Mouse (Mus musculus): Measurements from ENCODE around the gene F11r. TPM values are rescaled to one million over a fixed set of nuclear protein-coding genes. Genes with fewer than 3 reads are reported as not detected.

Gene F11r
- 78.9 and 98.4 TPM in 2 replicates for polyA plus RNA-seq (2012; rRNA removed)

DNA sequence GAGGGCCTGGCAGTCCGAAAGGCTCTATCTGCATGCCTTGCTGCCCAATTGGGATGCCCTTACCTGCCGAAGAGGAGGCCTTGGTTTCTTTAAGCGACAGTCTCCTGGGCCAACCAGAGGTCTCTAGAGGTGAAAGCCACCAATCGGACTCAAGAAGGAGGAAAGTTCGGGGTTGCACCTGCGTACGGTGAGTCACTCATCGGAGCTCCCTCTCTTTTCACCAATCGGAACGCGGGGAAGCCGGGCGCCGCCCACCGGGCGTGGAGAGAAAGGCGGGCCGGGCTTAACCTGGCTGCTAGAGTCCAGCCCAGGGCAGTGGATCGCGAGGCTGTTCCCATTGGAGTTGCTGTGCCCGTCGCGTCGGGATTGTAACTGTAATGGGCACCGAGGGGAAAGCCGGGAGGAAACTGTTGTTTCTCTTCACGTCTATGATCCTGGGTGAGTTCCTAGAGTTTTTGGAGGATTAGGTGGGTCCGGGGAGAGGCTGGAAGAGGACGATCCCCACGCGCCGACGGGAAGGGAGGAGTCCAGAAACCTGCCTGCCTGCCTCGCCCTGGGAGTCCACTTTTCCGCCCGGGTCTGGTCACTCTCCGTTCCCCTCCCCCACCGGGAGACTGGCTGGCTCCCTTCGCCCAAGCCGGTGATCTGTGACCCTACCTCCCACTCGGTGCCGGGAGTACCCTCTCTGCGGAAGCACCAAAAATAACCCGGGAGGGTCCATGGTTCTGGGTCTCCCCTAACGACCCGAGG, at the start of gene F11r:
F11r (plus strand) TSS at position 272 of the 750 bp plus-strand sequence.
- DNase-seq (ENCODE audit: low read depth) = peak; percentile 90

DNA sequence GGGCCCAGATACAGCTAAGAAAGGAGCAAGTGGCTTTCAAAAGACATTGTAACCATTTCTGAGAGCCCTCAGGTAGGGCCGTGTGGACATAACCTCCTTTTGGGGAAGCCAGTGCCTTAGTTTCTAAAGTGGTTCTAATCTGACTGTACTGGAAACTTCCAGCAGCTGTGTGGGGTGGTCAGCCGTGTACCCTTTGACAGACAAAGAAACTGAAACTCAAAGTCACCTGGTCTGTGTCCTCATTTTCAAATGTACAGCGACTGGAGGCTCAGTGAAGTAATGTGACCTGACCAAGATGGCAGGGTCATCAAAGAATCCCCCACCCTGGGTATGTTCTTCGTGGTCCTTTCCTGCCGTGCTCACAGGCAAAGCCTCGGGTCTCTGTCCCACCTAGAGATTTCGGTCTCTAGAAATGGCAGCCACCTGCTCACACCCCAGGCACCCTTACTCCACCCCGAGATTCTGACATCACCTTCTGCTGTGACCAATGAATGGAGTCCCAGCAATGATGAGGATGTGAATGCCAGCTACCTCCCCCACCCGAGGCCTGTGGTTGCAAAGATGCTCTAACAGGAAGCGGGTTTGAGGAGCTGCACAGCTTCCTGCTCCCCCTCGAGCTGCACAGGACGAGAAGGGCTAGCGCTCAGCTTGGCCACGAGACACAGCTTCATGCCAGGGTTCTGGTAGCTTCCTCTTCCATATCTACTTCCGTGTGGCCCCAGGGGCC, 48.8 kb upstream of the F11r start, which contains the start of gene Arhgap30:
Arhgap30 (plus strand) TSS at position 579 of the 727 bp plus-strand sequence.
- no peak for DNase-seq (ENCODE audit: low read depth)

DNA sequence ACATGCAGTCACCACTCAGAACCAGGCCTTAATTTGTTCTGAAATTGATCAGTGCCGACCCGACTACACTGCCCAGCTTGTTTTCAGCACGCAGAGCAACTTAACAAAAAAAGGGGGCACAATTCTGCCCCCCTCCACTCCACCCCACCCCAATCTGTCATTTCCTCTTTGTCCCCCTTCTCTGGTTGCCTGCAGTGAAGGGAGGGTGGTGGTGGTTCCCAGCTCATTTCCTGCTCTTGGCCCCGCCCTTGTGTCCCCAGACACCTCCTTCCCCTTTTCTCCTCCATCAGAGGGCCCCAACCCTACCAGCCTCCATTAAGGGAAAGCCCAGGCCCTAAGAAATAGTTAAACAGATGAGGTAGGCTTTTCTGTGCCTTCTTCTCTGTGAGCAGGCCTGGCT, 47.2 kb upstream of the F11r start:
- no peak for DNase-seq (ENCODE audit: low read depth)

DNA sequence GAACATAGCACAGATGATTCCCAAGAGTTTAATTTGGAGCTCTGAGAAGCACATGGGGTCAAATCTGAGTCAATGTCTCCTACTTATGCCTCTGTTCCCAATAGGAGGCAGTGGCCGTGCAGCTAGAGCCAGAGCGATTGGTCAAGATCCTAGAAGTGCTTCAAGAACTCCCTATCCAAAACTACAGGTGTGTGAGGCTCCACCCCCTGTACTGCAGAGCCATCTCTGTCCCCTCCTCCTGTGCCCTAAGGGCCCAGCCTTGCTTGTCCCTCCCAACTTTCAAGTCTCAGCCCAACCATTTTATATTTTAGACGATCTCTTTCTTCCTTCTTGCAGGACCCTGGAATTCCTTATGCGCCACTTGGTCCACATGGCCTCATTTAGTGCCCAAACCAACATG, 35.5 kb upstream of the F11r start:
- DNase-seq (ENCODE audit: low read depth) = no peak

DNA sequence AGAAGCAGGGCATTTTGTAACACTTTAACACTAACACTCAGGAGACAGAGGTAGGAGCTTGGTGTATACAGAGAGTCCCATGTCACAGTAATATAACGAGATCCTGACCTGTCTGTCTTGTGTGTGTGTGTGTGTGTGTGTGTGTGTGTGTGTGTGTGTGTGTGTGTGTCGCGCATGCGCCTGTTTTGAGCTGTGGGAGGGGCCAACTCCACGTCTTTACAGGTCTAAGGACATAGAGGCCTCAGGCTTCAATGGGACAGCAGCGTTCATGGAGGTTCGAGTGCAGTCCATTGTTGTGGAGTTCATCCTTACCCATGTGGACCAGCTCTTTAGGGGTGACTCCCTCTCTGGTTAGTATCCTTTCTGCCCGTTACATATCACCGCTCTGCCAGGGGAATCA, 34.3 kb upstream of the F11r start:
- no peak for DNase-seq (ENCODE audit: low read depth)

DNA sequence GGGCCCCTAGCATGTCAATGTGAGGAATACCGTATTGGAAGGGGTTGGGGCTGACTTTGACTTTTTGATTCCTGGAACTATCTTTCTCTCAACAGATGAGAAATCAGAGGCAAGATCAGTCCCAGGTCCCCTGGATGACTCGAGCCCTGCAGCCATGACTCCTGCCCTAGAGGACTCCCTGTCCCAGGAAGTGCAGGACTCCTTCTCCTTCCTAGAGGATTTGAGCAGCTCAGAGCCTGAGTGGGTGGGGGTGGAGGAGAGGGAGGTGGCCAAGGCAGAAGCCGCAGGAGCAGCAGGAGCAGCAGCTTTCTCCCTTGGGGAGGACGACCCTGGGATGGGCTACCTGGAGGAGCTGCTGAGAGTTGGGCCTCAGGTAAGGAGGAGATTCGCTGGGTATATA, 30.1 kb upstream of the F11r start:
- no peak for DNase-seq (ENCODE audit: low read depth)

DNA sequence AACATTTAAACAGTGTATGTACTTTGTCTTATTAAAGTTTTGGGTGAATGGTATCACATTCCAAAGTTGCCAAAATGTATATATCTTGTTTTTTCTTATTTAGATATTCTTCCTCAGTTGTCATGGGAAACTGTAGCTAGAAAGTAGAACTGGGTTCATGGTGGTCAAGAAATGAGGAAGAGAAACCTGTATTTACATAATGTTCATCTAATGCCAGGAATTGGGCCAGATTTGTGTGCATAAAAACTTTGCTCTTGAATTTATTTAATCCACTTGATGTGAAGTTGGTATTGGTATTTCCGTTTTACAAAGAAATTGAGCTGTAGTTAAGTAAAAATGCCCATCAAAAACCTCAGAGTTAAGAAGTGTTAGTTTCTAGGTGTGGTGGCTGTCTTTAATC, 27.1 kb upstream of the F11r start:
- no peak for DNase-seq (ENCODE audit: low read depth)

DNA sequence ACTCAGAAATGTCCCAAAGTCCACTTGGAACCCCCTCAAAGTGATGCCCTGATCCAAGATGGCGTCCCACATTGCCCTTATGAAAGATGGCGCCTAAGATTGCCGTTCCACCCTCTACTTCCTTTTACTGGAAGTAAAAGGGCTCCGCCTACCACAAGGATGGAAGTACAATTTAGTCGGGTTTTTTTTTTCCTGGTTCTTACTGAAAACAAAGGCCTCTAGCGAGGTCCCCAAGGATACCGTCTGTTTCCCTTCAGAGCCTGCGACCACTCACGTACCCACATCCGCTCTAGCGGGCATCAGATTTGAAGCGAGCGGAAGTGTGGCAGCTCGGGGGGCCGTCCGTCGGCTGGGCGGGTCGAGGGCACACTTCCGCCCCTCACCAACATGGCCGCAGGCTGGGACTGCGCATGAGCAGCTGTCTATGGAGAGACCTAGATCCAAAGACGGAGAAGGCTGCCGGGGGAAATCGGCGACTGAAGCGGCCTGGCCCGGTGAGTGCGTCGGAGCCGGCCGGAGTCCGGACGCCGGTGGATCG, 26.3 kb upstream of the F11r start, which contains the start of gene Usf1:
Usf1 (plus strand) TSS at position 367 of the 538 bp plus-strand sequence.
- peak; percentile 65 for DNase-seq (ENCODE audit: low read depth)

DNA sequence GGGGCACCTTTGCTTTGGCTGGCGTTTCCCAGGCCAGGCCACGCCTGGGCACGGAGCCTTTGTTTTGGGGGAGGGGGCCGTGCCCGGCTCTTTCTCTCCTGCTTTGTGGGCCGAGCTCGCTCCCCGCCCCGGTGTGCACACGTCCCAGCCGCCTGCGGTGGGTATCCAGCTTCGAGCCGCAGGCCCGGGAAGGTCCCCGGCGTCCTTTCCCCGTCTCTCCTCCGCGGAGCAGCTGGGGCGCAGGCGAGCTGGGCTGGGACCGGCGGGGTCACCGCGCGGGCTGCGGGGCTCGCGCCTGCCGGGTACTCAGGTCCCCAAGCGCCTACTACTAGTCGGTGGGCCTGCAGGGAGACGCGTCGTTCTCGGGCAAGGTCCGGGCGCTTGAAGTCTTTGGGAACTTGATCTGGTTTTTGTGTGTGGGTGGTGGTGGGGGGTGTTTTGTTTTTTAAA, 25.8 kb upstream of the F11r start:
- no peak for DNase-seq (ENCODE audit: low read depth)

DNA sequence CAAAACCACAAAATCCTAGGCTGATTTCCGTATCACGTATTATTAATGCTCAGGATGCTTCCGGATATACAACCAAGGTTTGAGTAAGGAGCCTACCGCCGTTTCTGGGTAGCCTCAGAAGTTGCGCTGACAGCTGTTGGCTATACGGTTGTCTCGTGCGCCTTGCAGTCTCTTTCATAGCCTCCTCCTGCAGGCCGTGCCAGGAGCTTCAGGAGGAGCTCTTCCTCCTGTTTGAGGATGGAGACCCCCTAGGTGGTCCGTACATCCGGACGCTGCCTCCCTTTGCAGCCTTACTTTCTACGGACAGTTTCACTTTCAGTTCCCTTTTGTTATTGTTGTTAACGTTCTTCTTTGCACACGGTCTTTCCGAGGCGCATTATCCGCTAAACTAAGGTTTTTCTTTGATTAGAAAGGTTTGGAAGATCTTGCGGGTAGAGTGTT, 25.3 kb upstream of the F11r start:
- DNase-seq (ENCODE audit: low read depth) = no peak

DNA sequence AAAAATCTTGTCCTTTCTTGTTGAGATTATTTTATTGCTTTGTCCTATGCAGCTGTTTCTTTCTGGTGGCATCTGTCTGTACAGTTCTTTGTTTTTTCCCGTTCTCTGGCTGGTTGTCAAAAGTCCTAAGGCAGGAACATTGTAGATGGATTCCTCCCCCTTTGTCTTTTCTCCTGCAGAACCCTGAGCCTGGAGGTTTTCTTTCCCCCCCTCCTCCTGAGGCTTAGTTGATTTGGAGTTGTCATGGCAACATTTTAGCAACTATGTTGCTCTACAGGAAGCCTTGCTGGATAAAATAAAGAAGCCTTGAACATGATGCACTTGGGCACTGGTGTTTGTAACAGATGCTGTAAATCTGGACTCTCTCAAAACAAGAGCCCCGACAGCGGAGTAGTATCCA, 24.9 kb upstream of the F11r start:
- DNase-seq (ENCODE audit: low read depth) = peak; percentile 37

DNA sequence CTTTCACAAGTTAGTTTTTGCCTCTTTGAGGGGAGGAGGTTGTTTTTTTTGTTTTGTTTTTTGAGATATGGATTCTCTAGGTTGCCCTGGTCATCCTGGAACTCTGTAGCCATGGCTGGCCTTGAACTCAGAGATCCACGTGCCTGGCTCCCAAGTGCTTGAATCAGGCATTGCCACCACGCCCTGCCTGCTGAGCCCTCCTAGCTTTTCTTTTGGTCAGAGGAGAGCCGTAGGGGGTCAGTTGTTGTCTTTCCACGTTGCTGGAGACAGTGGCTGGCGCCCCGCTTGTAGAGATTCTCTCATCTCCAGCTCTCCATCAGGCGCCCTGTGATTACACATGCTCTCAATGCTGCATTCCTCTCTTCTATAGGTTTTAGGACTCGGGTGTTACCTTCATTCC, 23.7 kb upstream of the F11r start:
- DNase-seq (ENCODE audit: low read depth) = no peak

DNA sequence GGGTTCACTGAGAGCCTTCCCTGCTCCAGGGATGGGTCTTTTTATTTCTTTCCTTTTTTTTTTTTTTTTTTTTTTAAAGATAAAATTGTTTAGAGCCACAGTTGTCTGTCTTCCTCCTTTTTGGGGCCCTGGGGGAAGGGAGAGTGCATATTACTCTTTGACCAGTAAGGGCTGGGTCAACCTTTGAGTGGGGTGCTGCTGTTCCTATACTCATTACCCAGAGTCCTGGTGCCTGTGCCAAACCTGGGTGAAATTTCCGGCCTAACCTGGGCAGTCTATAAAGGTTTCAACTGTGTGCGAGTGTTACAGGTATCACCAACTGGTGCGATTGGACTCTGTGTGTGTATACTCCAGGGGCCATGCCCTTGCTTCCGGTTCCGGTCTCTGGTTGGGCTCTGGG, 18.7 kb upstream of the F11r start, which contains the start of gene Tstd1:
Tstd1 (plus strand) TSS at position 213 of the 400 bp plus-strand sequence.
- no peak for DNase-seq (ENCODE audit: low read depth)

DNA sequence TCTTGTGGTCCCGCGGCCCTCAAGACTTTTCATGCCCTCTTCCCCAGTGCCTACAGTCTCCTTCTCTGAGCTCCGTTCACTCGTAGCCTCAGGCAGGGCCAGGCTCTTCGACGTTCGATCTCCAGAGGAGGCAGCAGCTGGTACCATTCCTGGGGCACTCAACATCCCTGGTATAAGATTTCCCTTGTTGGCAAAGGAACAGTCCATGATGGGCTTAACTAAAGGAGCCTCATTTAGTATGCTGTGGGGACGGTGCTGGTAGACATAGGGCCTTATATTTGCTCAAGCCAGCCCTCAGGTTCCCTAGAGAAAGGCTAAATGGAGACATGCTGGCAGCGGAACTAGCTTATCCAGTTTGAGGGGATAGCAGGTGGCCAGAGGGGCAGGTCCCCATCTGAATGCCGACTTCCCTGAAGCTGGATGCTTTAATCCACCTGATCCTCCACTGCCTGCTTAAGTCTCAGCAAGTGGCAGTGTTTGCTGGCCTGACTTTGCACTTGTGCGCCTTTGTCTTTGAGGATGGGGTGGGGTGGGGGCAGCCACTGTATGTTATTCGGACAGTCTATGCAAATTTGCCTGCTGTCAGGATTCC, 17.9 kb upstream of the F11r start:
- DNase-seq (ENCODE audit: low read depth) = no peak

DNA sequence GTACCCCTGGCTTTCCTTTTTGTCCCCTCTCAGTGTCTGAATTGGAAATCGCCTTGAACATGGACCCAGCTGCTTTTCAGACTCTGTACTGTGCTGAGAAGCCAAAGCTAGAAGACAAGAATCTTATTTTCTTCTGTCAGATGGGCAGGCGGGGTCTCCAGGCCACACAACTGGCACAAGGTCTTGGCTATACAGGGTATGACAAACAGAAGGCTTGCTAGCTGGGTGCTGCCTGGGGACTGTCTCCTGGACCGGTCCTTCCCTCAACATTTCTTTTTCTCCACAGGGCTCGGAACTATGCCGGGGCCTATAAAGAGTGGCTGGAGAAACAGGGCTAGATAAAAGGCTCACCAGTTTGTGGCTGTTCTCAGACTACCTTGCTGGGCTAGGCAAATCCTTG, 17.4 kb upstream of the F11r start:
- no peak for DNase-seq (ENCODE audit: low read depth)

DNA sequence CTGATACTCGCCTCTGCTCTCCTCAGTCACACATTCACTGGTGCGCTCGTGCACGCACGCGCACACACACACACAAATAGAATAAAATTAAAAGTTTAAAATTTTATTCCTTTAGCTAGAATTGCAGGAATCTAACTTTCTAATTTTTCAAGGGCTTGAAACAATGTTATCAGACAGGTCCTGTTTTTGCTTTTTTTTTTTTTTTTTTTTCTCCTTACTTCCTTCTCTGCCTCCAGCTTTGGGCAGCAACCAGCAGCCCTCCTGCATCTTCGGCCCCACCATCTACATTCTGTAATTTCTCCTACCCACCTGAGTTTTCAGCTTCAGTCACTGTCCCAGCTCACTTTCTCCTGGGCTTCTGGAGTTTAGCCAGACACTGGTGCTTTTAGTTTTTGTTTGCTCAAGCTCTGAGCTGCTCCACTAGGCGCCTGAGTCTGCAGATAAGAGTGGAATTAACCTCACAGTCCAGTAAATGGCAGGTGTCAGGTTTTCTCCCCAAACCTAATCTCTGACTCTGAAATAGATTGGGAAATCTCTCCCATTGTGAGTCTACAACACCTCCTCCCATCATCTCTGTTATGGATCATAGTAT, 14.7 kb upstream of the F11r start:
- DNase-seq (ENCODE audit: low read depth) = no peak

DNA sequence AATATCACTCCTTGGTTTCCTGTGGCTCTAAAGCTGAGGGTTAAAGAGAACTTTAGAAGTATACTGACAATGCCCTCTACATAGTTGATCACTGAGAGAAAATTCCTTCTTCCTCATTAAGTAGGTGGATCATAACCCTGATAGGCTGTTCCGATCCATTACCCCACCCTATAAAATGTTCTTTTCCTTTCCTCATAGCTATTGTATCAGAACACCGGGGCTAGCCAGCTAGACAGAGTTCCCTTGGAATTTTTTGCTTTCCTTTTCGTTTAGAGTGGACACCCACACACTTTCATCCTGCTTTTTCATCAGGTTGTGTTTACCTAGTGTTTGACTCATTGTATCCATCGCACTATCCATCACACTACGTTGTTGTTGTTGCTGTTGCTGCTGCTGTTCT, 12.7 kb upstream of the F11r start:
- no peak for DNase-seq (ENCODE audit: low read depth)

DNA sequence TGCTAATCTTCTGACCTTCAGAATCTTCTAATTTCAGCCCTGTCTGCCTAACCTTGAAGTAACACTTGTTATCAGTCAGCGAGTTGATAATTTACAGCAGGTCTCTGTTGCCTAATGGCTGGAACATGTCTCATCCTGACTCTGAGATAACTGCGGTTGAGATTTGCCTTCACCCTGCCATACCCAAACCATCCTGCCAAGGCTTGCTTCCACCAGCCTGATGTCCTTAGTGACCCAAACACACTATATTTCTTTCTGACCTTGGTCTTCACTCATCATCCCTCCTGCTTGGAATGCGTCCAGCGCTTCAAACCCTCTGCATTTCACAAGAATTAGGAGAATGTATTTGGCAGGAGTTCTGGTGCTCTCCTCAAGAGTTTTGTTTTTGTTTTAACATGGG, 12.2 kb upstream of the F11r start:
- no peak for DNase-seq (ENCODE audit: low read depth)

DNA sequence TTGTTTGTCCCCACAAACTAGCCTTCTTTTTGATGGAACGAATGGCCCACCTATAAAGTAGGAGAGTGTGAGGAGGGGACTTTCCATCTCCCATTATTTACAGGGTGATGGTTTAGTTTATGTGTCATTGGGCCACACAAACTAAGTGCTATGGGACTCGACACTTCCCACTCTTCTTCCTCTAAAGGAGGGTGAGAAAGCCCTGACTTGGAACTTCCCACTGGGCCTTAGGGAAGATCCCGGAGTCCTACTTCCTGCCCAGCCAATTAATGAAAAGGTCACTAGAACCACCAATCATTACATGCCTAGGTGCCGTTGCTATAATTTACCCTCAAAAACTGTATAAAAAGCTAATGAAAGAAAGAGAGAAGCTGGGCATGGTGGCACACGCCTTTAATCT, 5.2 kb upstream of the F11r start:
- no peak for DNase-seq (ENCODE audit: low read depth)

DNA sequence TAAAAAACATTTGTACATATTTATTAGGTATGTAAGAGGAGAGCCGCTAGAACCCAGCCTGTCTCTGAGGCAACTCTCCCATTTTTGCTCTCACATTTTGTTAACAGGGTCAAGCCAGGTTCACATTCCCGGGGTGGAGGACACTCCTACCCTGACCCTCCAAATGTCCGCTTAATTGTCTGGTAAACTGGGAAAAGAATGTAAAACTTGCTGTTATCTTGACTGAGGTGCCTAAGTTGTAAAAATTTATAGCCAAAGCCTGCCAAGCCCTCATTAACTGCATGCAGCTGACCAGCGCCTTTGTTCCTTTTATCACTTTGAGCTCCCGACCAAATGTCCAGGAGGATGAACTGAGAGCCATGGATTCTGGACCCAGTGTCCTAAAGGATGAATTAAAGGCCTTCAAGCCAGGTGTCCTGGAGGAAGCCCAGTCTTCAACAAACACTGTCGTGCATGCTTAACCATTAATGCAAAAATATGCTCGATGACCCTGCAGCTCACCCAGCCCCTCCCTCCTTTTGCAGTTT, 2.0 kb upstream of the F11r start:
- no peak for DNase-seq (ENCODE audit: low read depth)

DNA sequence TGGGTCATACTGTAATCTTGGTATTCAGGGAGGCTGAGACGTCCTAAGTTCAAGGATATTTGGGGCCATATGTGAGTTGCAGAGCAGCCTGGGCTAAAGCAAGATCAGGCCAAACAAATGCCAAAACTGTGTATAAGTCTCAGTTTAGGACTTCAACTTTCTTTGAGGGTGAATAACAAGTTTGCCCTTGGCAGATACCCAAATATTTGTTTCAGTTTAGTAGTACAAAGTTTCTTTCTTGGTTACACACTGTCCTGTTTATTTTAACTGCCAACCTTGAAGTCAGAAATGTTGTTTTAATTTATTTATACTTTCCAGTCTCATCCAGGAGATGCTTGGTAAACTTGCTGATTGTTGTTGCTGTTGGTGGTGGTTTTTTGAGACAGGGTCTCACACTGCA, 1.4 kb upstream of the F11r start:
- no peak for DNase-seq (ENCODE audit: low read depth)

Measured in gonadal fat pad, adult 2 months (tissue).